Mouse (Mus musculus) frontal cortex, postnatal 14 days (tissue): ENCODE results near the gene Gsg1.

Experiments
- DNase-seq, 2 experiments: peaks; one replicate each; pipeline ENCODE4 v3.0.0; 2022; ENCODE audit warnings: low spot score in 2 of 2

The Gsg1 gene

GRCm38 (mm10) chr6:135254153-135254552 is at the start of gene Gsg1:
TSS of gene Gsg1 (minus strand) at chr6:135254351.
- no peak for DNase-seq

GRCm38 (mm10) chr6:135302421-135303125 is 48.4 kb upstream of the Gsg1 start:
- DNase-seq, result no peak

DNA sequence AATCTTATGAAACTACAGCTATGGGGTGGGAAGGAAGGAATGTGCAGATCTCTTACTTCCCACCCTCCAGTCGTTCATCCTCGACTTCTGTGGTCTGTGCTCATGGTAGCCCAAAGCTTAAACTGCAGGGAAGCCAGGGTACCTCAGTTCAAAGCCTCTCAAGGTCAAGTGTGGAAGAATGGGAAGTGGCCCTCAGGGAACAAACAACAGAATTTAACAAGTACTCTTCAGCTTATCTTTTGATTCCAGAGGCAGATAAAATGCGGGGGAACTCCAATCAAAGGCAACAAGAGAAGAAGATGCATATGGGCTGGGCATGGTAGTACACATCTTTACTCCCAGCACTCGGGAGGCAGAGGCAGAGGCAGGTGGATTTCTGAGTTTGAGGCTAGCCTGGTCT is 46.3 kb upstream of the Gsg1 start:
- no peak for DNase-seq

GRCm38 (mm10) chr6:135299024-135299550 is 44.9 kb upstream of the Gsg1 start:
- DNase-seq, result no peak

GRCm38 (mm10) chr6:135297570-135297969 is 43.4 kb upstream of the Gsg1 start:
- no peak for DNase-seq

DNA sequence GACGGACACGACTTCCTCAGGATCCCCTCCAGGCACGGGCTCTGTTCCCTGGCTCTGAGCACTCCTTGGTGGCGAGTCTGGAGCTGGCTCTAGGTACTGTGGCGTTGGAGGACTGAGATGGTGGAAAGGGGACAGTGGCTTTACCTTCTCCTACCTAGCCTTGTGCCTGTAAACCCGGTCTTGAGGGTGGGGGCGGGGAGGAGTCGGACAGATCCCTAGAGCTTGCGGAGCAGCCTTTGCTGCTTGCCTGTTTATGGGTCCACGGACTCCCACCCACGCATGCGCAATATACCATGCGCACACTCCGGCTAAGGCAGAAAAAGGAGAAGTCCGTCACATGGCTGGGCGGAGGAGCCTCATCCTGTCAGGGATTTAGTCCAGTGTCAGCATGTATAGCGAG is 42.1 kb upstream of the Gsg1 start:
- DNase-seq, result peak in 1 of 2 experiments; percentile 15

DNA sequence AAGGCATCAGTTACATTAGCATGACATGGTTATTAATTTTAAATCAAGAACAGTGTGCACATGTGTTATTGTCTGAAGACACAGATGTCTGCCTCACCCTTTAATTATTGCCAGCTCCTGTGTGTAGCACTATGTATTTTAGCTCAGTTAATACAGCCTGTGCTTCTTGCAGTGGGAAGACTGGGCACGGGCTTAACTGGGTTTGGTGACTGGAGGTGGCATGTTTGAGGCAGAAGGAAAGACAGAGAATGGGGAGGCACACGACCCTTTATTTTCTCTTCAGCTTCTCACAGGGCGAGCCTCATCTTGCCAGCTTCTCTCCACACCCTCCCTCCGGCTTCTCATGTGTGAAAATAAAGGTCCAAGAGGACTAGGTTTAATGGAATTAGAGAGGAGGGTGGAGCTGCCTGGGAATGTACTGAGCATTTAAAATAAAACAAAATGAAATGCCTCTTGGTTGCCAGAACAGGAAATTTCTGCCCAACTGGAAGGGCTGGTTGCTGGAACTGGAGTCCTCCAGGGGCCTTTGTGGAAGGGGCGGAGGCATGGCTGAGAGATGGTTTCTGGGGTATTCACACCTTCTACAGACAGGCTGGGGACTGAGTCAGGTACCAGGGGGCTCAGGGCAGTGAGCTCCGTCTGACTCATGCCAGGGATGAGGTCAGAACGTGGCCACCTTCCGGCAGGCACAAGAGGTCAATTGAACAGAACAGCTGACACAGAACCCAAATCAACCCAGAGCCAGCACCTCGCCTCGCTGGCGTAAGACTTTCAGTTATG is 41.1 kb upstream of the Gsg1 start:
- no peak for DNase-seq

DNA sequence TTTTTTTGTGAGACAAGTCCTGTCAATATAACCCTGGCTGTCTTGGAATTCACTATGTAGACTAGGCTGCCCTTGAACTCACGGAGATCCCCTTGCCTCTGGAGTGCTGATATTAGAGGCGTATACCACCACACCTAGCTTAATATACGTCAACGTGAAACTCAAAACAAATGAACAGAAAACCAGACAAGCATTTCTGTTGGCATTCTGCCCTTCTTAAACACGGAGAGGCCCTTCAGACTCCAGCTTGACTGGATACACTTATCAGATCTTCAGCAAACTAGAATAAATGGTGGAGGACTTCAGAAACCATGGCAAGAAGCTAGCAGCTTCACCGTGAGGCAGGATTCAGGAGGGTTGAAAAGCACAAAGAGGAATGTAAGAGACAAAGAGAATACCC is 40.0 kb upstream of the Gsg1 start:
- no peak for DNase-seq

- DNase-seq, result no peak
Measured at GRCm38 (mm10) chr6:135292391-135292790, 38.2 kb upstream of the Gsg1 start.

- no peak for DNase-seq
Measured at GRCm38 (mm10) chr6:135279856-135280255, 25.7 kb upstream of the Gsg1 start.

- no peak for DNase-seq
Measured at GRCm38 (mm10) chr6:135279286-135279685, 25.1 kb upstream of the Gsg1 start.

GRCm38 (mm10) chr6:135278302-135278701 is 24.2 kb upstream of the Gsg1 start:
- no peak for DNase-seq

DNA sequence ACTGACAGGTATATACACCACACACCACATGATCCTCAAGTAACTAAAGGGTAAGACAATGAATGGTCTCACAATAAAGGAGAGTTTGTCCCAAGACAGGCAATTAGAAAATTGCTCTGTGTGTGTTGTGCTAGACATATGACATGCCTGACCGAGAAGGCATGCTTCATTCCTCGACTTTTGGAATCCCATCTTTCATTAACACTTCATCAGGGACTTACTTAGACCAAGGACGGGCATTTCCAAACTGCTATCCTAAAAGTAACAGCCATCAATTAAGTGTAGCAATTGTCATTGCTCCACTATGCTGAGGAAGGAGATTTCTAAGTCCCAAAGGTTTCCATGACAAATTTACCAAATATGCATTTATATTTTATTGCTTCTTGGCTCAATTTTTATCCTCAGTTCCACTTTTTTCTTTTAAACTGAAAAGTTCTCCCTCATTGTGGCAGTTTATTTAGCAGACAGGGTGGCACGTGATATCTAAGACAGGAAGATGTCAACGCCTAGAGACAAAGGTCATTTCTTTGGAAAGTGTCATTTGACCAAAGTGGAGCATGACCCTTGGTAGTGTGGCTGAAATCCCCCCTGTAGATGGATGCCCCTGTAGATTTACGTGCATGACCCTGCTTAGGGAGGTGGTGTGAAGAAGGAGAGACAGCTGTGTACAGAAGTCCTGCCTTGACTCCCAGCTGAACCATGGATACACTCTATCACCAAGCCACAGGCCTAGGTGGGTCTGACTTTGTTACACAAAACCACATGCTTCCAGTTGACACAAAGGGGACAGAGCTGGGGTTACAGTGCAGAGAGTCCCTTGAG is 22.5 kb upstream of the Gsg1 start:
- DNase-seq, result no peak

- no peak for DNase-seq
Measured at GRCm38 (mm10) chr6:135275231-135275630, 21.1 kb upstream of the Gsg1 start.

DNA sequence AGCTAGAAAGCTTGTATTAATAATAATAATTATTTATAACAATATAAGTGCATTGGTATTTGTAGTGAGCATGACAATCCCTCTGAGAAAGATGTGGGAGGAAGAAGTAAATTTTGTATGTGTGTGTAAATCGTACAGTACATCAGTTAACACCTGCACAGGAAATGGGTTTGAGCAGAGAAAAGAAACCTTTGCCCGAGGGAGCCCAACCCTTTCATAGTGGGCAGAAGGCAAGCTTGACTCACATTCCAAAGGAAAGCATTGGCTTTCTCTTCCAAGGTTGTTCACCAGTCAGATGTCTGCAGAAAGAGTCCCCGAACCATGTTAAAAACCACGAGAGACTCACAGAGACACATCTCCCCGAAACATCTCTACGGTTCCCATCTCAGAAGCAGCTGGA is 18.9 kb upstream of the Gsg1 start:
- DNase-seq, result no peak

GRCm38 (mm10) chr6:135271761-135272160 is 17.6 kb upstream of the Gsg1 start:
- DNase-seq, result no peak

GRCm38 (mm10) chr6:135269626-135270025 is 15.5 kb upstream of the Gsg1 start:
- no peak for DNase-seq

- DNase-seq, result no peak
Measured at GRCm38 (mm10) chr6:135268392-135268791, 14.2 kb upstream of the Gsg1 start.

DNA sequence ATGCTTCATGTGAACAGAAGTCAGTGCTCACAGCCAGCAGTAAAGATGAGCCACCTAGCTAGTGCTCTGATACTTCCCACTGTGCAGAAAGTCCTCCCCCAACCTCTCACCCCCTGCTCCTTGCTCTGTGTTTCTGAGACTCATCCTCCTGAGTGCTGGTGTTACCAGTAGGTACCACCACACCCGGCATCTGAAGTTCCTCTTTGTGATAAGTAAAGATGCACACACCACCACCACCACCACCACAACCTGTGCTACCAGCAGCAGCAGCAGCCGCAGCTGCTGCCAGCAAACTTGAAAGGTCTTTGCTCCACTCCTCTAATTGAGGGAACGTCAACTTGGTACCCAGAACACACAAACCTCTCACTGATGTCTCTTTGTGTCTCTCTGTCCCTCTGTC is 13.1 kb upstream of the Gsg1 start:
- DNase-seq, result no peak

- no peak for DNase-seq
Measured at GRCm38 (mm10) chr6:135266056-135266455, 11.9 kb upstream of the Gsg1 start.

- no peak for DNase-seq
Measured at GRCm38 (mm10) chr6:135264136-135264535, 10.0 kb upstream of the Gsg1 start.

- DNase-seq, result no peak
Measured at GRCm38 (mm10) chr6:135262565-135262964, 8.4 kb upstream of the Gsg1 start.
